Mouse (Mus musculus) E14TG2a.4 (cell line): Measurements from ENCODE around the gene Slc25a3.

Source experiments
- CTCF ChIP-seq: conservative IDR thresholded peaks from 2 replicates; pipeline ENCODE4 v1.5.1; 2014; ENCODE audit warnings: low read length
- POU5F1 ChIP-seq: IDR thresholded peaks from 2 replicates; pipeline ENCODE4 v1.6.1; 2014; ENCODE audit warnings: low read length, borderline replicate concordance

- no peak for TF ChIP-seq CTCF
- no peak for TF ChIP-seq POU5F1
Measured at GRCm38 (mm10) chr10:91080540-91080939, 43.3 kb downstream of the Slc25a3 start.
